Mouse (Mus musculus) granulocyte monocyte progenitor cell, adult 5-6 weeks (primary cell): Measurements from ENCODE around the gene Atp8b3. TPM values are rescaled to one million over a fixed set of nuclear protein-coding genes. Genes with fewer than 3 reads are reported as not detected.

Experiments used
- ATAC-seq: replicated peaks from 2 replicates; pipeline ENCODE4 v1.8.0; 2016; ENCODE audit warnings: mild to moderate bottlenecking, moderate TSS enrichment, inconsistent platforms; ENCODE audit not compliant: poor library complexity, severe bottlenecking
- total RNA-seq, 2 experiments: library from RNA; stranded (forward) in 1 of 2; stranded (reverse) in 1 of 2; fragments of 200-712, 200-1000 nt in 1 of 2; fragments of >200 nt in 1 of 2; fragmentation: Nextera tagmentation in 1 of 2; gene quantifications; 2 replicates each; pipeline ENCODE4 v1.2.3; 2014 to 2017

The Atp8b3 gene
- total RNA-seq (2014; fragmentation: Nextera tagmentation) (0.64 TPM in 1 of 2 replicates, not detected in the other), total RNA-seq (2017) (not detected in 2 replicates)

GRCm38 (mm10) chr10:80538710-80539394 lies at the start of gene Atp8b3:
Gene Atp8b3, minus strand, starts transcription at chr10:80539124.
- ATAC-seq: peak; percentile 91

DNA sequence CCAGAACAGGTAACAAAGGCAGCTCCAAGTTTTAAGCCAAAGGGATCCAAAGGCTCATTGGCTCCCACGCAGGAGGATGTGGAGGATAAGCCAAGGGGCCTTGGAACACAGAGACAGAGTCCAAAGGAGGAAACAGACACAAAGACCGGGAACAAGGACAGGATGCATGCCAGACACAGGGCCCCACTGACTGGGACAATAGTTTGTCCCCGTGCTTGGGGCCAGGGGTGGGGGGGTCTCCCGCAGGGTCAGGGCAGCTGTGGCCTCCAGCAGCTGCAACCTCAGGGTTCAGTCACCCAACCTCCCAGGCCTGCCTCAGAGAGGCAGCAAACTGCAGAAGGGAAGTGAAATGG lies 48.4 kb upstream of the Atp8b3 start:
- ATAC-seq: no peak

- ATAC-seq: no peak
These were observed 47.7 kb upstream of the Atp8b3 start for GRCm38 (mm10) chr10:80586407-80587304.

- no peak for ATAC-seq
These were observed 46.7 kb upstream of the Atp8b3 start for GRCm38 (mm10) chr10:80585581-80585980.

DNA sequence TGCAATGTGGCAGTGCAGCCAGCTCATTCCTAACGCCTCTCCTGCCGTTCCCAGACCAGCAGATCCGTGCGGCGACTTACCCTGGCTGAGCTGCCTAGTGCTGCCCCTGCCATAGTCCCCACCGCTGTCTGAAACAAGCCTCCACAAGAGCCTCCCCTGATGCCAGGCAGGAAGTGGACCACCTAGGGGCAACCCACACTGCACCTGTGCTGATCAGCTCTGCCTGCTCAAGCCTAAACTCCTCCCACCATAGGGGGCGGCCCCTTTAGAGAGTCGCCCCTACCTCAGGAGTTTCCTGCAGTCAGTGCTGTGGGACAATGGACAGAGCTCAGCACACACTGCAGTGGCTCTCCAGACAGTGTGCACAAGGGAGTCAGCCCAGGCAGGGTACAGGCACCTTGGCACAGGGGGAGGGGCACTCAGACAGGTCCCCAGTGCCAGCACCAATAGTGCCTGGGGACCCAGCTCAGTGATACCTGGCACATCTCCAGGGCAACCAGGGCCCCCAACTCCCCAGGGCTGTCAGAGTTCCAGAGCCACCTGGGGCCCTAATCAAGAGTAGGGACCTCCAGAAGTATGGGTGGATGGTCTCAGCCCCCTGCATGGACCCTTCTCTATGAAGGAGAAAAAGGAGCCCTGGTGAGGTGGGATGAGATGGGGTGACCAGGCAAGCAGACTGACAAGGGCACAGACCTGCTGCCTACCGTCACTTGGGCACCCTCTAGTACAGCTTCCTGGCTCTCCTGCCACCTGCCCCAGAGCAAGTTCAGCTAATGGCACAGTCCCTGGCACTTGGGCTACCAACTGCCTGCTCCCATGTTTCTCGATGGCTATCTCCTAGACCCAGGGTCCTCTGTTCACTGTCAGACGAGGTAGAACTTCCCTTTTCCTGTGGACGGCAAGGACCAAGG lies 46.0 kb upstream of the Atp8b3 start:
- no peak for ATAC-seq

- ATAC-seq: no peak
These were observed 45.1 kb upstream of the Atp8b3 start for GRCm38 (mm10) chr10:80584045-80584488.

DNA sequence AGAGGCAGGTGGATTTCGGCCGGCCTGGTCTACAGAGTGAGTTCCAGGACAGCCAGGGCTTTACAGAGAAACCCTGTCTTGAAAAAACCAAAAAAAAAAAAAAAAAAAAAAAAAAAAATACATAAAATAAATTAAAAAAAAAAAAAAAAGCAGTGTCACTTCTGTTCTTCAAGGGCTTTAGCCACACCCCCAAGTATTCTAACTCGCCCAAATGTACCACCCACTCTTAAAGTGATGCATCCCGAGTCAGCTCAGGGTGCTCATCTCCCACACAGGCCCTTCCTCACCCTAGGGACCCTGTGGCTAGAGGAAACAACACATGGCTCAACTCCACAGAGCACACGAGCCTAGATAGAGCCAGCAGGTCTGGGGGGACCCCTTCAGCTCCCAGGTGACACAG lies 44.1 kb upstream of the Atp8b3 start:
- ATAC-seq: no peak

DNA sequence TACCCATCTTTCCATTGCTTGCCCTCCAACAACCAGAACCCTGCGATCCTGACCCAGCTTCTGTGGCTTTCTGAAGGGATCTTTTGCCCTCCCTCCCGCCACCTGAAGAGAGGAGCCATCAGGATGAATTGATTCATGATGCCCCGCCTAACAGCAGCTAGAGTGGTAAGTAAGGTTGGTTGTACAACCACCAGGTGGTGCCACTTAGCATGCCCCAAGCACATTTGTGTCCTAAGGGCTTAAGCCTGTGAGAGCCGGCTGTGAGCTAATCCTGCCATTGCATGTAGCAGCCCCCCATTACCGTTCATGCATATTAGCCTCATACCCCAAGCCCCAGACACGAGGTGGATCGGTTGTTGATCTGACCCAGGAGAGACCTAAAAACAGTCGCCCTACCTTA lies 40.0 kb upstream of the Atp8b3 start:
- ATAC-seq: peak; percentile 28

DNA sequence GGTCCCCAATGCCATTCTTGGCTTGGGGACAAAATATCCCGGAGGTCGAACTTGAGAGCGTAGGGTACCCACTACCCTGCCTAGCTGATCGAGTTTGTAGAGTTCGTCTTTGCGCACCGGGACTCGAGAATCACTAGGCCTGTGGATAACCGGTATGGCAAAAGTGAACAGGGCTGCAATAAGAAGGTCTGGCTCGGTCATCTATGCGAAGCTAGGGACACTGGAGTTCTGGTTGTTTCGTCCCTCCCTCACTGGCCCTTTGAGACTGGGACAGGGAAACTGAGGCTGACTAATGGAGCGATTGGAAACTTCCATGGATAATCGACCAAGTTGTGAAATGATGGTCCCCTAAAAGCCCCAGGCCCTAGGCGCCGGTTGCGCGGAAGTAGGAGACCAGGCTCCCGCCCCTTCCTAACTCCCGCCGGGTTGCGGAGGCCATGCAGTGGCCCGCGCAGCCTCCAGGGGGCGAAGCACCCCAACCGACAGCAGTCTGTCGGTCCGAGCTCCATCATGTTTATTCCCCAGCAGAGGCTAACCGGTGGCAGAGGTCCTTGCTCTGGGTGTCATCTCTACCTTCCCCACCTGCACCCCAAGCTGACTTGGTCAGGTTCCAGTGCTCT lies 39.3 kb upstream of the Atp8b3 start:
- ATAC-seq: peak; percentile 55

- ATAC-seq: peak; percentile 70
These were observed 38.5 kb upstream of the Atp8b3 start, which contains the start of gene Klf16 for GRCm38 (mm10) chr10:80577195-80578130. Gene Klf16, minus strand, starts transcription at chr10:80577321.

- peak; percentile 12; the same call in 1 of the 2 replicates for ATAC-seq
These were observed 37.6 kb upstream of the Atp8b3 start for GRCm38 (mm10) chr10:80576351-80577194.

GRCm38 (mm10) chr10:80575925-80576324 lies 37.0 kb upstream of the Atp8b3 start:
- ATAC-seq: no peak

GRCm38 (mm10) chr10:80574896-80575295 lies 36.0 kb upstream of the Atp8b3 start:
- ATAC-seq: no peak

DNA sequence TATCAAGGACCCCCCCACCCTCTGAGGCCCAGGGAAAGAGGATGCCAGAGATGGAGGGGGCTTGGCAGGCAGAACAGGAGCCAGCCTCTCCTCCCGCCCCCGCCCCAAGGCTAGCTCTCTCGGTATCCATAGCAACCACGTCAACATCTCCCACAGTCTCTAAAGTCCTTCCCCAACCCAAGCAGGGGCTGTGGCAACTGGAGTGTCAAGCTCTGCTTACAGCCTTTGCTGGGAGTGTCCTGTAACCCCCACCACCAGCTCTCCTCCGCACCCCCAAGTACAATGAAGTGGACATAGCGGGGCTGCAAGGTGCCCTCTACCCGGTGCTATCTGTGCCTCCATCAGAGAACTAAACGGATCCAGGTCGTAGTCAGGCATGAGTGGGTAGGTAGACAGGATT lies 35.0 kb upstream of the Atp8b3 start:
- no peak for ATAC-seq

GRCm38 (mm10) chr10:80572477-80572876 lies 33.6 kb upstream of the Atp8b3 start:
- no peak for ATAC-seq

DNA sequence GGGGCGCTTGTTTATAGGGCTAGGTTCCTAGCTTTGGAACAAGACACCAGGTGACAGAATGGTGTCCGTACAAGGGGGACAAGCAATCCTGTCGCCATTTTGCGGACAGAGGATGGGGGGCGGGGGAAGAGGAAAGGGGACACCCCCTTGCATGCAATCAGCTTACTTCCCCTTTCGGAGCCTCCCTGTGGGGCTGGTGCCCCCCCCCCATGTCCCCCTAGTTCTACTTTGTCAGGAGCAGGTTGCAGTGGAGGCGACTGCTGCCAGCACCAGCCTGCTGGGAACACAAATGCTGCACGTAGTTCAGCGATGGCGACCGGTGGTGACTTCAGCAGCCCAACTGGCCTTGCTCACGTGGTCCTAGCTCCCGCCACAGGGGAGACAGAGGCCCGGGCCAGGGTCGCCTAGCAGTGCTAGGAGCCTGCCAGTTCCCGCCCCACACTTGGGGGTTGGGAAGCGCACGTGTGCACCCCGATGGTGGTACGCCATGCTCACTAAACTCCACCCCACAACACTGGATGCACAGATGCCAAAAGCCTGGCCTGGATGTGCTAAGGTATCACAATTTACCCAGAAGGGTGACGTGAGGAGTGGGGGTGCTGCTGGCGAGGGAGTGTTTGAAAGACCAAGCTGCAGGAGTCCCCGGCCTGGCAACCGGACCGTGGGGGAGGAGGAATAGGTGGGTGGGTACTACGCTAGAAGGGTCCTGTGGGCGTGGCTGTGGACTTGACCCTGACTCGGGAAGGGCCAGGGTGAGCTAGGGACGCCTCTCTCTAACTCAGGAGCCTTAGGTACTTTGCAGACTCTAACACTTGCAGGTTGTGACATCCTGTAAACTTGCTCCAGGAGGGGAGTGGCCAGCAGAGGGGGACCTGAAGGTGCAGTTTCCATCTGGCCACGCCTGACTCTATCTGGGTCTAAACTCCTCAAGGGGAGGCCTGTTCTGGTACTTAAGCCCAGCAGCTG lies 32.2 kb upstream of the Atp8b3 start:
- peak; percentile 52 for ATAC-seq

DNA sequence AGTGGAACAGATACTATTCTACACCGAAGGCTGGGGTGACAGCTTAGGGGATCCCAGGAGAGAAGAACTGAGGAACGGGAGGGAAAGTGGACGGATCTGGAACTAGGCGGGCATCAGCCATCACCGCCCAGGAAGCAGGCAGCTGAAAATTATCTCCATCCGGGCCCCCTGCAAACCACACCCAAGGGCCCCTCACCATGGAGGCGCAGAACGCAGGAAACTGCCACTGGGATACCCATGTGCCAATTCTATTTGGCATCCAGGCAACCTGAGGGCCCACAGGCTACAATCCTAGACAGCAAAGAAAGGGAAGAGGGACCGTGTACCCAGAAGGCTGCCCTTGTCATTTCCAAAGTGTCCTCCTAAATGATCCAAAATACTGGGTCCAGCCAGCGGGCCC lies 31.5 kb upstream of the Atp8b3 start:
- ATAC-seq: no peak
